ENCODE assay signal across 14 mouse cellular contexts in the genomic region with DNA sequence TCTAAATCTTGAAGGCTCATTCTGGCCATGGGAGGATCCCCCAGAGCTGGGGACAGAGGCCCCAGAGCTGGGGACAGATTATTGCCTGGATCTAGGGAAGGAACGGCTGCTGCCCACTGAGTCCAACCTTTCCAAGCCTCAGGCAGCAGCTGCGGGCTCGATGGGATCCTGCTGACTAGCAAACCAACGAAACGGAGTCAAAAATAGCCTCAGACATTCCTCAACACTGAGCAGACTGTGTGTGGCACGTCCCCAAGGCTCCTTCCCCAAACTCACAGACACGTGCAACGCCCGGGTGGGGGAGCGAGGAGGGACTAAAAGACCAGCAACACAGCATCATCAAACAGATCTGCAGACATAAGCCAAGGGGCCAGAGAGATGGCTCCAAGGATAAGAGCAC. TPM values are rescaled to one million over a fixed set of nuclear protein-coding genes. Genes with fewer than 3 reads are reported as not detected.
DNase-seq lines count a peak whose midpoint lies in the region; ATAC-seq lines count a peak whose summit lies in the region.
"Had no signal": no experiment of that assay in that cellular context is flagged by ENCODE, and none has a peak within 500 bp of the region (broad histone marks: within the 10 kb centered on the region; RNA-seq: fewer than 3 reads in every experiment).

No protein-coding gene starts in this region.

- no peak for ATAC-seq in inflammation-experienced regulatory T-cells, adult 6 months
- ATAC-seq: Patski had no signal

- DNase-seq in lung, postnatal 10 days: peak; percentile 74
- no peak for DNase-seq in lung, adult 18-20 months
- DNase-seq in frontal cortex, adult 2 months (ENCODE audit: extremely low spot score in 1 of 2, low spot score in 1 of 2): peak; percentile 74 to 77
- peak; percentile 21 to 31 for DNase-seq in layer of hippocampus, postnatal 14 days (ENCODE audit: low spot score in 2 of 2)
- DNase-seq in telencephalon, adult 2 months (ENCODE audit: low read depth, low spot score): peak; percentile 87
- no peak for DNase-seq in MN1 (ENCODE audit: low spot score)
- DNase-seq: kidney, postnatal 14 days had no signal

RNA-seq across cellular contexts. Expression of gene Irgc1, which starts 14.1 kb away (rescaled TPM):
- 0.68 and 0.76 TPM in 2 replicates for polyA plus RNA-seq in frontal cortex, adult 2 months (2012; rRNA removed)
- total RNA-seq in layer of hippocampus, postnatal 14 days (2021): not detected
- not detected for polyA plus RNA-seq in inflammation-experienced regulatory T-cells, adult 6 months (2017; shearing (Covaris generic))
- total RNA-seq: common myeloid progenitor, adult 5-6 weeks; heart, adult 2 months had no signal
- polyA plus RNA-seq: lung, embryonic 15.5 days; neural tube, embryonic 13.5 days; Patski had no signal

RNA-seq across cellular contexts. Expression of gene Plaur, which starts 24.3 kb away (rescaled TPM):
- polyA plus RNA-seq in frontal cortex, adult 2 months (2012; rRNA removed): 1.1 and 1.8 TPM in 2 replicates
- 1 to 10 TPM in 1 of 2 experiments, under 1 TPM in 1; 0.76 to 1.0 TPM for total RNA-seq in layer of hippocampus, postnatal 14 days (2021)
- polyA plus RNA-seq in inflammation-experienced regulatory T-cells, adult 6 months (2017; shearing (Covaris generic)): 1 to 10 TPM in 2 of 3 experiments, under 1 TPM in 1; 0.62 to 1.6 (median 1.5) TPM
- polyA plus RNA-seq: testis, adult 2 months had no signal

RNA-seq across cellular contexts. Expression of gene Smg9, which starts 38.6 kb away (rescaled TPM):
- 78.1 and 90.1 TPM in 2 replicates for polyA plus RNA-seq in frontal cortex, adult 2 months (2012; rRNA removed)
- total RNA-seq in layer of hippocampus, postnatal 14 days (2021): 10 to 100 TPM; 29.1 to 33.8 TPM
- polyA plus RNA-seq in inflammation-experienced regulatory T-cells, adult 6 months (2017; shearing (Covaris generic)): 10 to 100 TPM; 22.7 to 26.1 (median 23.6) TPM

RNA-seq across cellular contexts. Expression of gene Cadm4, which starts 43.8 kb away (rescaled TPM):
- 225 and 258 TPM in 2 replicates for polyA plus RNA-seq in frontal cortex, adult 2 months (2012; rRNA removed)
- total RNA-seq in layer of hippocampus, postnatal 14 days (2021): 100 to 1,000 TPM; 220 to 227 TPM
- not detected for polyA plus RNA-seq in inflammation-experienced regulatory T-cells, adult 6 months (2017; shearing (Covaris generic))
- total RNA-seq: common myeloid progenitor, adult 5-6 weeks had no signal

Comparison
In these comparisons a context has a peak if more than half of its experiments do, and no peak if none do; other contexts are left out.
1. DNase-seq: peak in lung, postnatal 10 days (single experiment), frontal cortex, adult 2 months (2 of 2), layer of hippocampus, postnatal 14 days (2 of 2) and telencephalon, adult 2 months (single experiment); none in lung, adult 18-20 months (0 of 2) and MN1 (single experiment).